Mouse (Mus musculus): ENCODE results near the gene Bag6.

Bag6 gene

DNA sequence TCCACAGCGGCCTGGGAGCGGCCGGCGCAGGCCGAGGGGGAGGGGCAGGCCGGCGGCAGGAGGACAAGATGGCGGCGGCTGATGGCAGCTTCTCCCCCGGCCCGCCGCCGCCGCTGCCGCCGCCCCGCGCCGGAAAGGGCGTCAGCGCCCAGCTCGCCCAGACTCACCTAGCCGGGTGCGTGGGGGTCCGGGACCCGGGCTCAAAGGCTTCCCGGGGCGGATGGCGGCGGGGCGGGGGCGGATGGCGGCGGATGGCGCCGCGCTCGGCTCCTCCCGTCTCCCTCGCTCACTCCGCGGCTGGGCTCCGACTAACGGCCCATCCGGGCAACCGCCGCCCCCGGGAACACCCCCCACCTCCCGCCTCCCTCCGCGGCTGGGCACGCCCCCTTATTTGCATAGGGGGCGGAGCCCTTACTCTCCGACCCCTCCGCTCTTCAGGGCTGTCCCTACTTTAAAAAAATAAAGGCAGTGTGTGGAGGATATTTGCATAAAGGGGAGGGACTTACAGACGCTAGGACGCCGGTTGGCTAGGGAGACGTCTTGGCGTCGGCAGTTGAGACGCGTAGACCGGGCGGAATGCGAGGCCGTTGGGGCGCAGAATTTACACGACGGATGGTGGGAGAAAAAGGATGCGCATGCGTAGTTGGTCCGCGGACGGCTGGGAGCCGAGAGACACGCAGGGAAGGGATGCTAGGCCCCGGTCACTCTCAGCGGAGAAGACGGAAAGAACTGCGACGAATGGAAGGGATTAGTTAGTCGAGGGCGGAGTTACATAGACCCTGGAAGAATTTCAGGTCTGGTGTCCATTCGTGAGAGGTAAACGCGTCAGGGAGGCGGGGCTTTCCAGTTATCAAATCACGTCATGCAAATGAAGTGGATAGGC, 29.8 kb downstream of the Bag6 start, which contains the start of gene Prrc2a:
Gene Prrc2a (minus strand): TSS at position 330 of the 883 bp plus-strand sequence.
- peak; percentile 83 for ATAC-seq (ENCODE audit: insufficient number of reproducible peaks, low FRiP score, low TSS enrichment)

DNA sequence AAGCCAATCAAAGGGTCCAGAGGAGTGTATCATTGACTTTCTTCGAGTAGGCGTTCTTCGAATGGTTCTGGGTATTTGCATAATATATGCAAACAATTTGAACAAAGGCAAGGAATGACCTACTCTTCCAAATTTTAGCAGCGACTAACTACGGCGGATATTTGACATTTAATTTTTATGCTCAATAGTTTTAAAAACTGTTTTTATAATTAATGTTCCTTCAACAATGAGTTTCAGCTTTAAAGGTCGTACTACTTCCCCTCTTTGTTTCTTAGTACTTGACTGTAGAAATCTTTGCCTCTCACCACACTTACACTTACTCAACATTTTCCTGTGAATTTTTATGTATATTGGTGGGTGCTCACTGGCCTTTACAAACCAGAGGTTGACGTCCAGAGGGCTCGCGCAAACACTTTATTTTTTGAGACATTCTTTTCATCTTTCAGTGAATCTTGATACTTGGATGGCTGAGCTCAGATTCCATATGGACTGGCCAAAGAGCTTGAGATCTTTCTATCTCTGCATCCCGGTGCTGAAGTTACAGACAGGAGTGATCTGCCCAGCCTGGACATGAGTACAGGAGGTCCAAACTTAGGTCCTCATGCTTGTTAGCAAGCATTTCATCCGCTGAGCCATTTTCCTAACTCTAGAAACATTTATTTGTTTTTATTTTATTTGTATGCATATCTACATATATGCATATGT, 30.6 kb downstream of the Bag6 start:
- ATAC-seq (ENCODE audit: insufficient number of reproducible peaks, low FRiP score, low TSS enrichment): no peak

DNA sequence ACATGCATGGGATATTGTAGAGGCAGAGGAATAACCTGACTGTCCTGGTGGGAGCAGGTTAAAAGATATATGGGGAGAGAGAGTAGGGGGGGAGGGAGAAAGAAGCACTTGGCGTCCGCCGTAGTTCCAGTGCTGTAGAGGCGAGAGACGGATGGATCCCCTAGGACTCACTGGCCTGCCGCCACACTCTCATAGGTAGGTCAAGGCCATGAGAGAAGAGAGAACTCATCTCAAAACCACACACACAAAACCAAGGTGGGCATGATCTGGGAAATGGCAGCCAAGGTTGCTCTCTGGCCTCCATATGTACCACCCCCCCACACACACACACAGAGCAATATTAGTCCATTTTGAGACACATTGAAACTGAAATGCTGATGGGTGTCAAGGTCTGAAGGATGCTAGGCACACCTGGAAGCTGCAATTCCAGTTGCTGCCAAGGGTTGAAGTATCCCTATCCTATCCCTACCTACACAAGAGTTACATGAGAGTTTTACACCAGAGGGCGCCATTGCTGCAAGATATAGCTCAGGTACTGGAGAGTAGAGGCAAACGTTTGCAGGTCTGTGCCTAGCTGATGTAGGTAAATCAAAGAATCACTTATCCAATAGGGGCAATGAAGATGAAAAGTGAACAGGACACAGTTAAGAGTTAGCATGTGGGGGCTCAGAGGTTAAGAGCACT, 31.5 kb downstream of the Bag6 start:
- no peak for ATAC-seq (ENCODE audit: insufficient number of reproducible peaks, low FRiP score, low TSS enrichment)

DNA sequence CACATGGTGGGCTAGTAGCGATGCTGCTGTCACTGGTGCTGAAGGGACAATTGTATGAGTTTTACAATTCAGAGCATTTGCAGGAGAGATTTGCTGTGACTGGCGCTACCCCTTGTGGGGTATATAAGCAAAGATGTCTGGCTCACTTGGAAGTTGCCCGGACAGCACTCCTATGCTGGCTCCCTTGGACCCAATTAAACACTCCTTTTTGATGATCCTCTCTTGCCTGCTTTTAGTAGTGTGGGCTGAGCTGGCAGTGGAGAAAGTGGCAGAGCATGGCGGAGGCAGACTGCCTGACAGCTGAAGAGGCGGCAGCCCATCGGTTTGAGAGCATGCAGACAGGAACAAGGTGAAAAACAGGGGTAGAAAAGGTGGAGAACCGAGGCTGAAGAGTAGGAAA, 32.8 kb downstream of the Bag6 start:
- ATAC-seq (ENCODE audit: insufficient number of reproducible peaks, low FRiP score, low TSS enrichment): no peak

DNA sequence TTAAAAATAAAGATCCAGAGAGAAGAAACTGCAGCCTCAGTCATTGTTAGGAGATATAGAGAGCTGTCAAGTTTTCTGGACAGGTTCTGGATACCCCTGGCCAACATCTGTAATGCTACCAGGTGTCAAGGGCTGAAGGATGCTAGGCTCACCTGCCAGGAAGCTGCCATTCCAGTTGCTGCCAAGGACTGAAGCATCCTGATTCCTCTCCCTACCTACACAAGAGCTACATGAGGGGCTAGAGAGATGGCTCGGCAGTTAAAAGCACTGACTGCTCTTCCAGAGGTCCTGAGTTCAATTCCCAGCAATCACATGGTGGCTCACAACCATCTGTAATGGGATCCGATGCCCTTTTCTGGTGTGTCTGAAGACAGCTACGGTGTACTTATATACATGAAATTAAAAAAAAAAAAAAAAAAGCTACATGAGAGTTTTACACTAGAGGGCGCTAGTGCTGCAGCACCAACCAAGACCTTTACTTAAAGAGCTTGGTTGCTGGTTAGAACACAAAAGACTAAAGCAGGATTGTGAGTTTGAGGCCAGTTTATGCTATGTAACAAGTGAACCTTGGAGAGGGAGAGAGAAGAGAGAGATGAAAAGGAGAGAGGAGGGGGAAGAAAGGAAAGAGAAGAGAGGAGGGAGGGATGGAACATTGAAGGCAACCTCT, 33.7 kb downstream of the Bag6 start:
- no peak for ATAC-seq (ENCODE audit: insufficient number of reproducible peaks, low FRiP score, low TSS enrichment)

DNA sequence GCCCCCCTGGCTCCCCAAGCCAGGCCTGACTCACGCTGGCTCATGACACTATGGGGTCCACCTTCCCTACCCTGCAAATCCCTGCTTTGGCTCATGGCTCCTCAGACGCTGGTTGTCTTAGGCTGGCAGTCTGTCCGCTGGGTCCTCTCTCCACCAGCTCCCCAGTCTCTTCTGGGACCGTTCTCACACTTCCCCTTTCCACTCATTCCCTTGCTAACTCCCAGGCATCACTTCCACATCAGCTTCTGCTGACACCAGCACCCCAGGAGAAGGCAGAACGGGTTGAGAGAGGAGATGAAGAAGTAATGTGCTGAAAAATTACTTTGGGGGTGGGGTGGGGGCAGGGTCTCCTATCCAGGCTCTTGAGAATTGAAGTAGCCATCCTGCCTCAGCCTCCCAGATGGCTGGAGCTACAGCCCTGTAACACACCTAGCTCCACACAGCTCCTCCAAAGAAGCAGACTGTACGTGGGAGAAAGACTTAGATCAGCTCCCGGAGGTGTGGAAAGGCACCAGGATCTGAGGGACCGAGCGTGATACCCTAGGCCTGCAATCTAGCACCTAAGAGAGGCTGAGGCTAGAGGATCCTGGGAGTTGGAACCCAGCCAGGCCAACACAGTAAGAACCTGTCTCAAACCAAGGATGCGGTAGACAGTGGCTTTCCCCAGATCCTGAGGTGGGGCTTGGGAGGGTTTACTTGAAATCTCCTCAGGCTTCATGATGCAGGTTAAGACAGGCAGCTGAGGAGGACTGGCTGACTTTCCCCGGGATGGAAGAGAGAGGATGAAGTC, 37.7 kb downstream of the Bag6 start:
- no peak for ATAC-seq (ENCODE audit: insufficient number of reproducible peaks, low FRiP score, low TSS enrichment)

DNA sequence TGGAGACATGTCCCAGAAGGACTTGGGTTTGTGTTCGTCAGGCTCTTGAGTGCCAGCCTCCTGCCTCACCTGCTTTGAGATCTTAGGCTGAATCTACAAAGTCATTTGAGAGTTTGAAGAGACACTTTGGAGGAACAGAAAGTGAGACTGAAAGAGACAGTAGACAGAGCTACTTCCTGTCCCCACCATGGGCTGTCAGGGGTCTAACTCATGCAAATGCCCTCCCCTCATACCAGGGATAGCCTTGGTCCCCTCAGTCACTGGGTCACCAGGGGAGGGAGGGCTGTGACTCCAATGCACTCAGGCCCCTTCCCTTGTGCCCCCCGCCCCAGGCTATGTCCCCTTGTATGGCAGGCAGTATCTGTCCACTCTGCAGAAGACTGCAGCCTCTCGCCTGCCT, 38.4 kb downstream of the Bag6 start:
- ATAC-seq (ENCODE audit: insufficient number of reproducible peaks, low FRiP score, low TSS enrichment): no peak

DNA sequence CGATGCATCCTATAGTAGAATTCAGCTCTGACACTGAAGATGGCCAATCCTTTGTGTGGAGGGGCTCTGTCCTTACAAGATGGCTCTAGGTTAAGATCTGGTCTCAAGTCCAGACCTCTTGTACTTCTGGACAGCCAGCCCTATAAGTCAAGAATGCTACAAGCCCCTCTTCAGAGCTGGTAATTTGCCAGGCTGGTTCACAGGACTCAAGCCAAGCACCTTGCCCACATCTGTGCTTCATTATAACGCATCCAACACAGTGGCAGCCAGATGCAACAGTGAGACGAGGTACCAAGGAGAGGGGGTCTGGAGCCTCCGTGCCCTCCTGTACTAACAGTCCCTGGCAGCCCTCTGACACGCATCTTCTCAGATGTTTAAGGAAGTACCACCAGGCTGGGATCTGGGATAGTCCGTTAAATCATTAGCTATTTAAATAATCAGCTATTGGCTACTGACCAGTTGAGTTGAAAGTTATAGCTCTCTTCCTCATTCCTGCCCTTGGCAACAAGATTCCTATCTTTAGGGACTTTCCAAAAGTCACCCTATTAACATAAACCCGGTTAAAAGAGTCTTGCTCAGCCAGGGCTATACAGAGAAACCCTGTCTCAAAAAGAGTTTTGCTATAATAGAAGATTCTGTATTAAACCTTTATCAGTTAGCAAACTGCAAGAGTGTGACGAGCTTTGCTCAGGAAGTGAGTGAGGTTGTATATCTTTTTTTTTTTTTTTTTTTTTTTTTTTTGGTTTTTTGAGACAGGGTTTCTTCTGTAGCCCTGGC, 39.4 kb downstream of the Bag6 start:
- ATAC-seq (ENCODE audit: insufficient number of reproducible peaks, low FRiP score, low TSS enrichment): no peak

DNA sequence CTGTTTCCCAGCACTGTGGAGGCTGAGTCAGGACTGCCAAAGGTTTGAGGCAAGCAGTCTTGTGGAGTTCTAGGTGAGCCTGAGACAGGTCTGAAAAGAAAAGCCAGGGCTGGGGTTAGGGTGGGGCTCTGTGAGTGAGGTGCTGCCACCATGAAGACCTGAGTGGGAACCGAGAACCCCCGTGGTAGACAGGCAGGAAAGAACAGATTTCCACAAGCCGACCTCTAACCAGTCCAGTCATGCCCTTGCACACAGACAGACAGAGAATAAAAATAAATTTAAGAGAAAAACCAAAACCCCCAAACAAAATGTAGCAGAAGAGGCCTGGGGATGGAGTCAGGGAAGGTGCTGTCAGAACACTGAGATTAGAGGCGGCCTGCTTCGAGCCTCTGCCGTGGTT, 40.4 kb downstream of the Bag6 start:
- no peak for ATAC-seq (ENCODE audit: insufficient number of reproducible peaks, low FRiP score, low TSS enrichment)

DNA sequence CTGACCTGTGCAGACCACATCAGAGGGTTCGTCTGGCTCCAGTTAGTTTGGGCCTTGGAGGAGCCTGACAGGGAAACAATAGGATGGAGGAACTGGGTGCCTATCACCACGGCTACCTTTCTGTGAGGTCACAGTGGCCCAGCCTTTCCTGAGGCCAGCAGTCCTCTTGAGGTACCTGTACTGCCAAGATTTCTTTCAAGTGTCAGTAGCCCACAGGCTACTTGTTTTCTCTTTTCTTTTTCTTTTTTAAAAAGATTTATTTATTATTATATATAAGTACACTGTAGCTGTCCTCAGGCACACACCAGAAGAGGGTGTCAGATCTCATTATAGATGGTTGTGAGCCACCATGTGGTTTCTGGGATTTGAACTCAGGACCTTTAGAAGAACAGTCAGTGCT, 41.0 kb downstream of the Bag6 start, which contains the start of gene Aif1:
Gene Aif1 (minus strand): TSS at position 101 of the 400 bp plus-strand sequence.
- no peak for ATAC-seq (ENCODE audit: insufficient number of reproducible peaks, low FRiP score, low TSS enrichment)

DNA sequence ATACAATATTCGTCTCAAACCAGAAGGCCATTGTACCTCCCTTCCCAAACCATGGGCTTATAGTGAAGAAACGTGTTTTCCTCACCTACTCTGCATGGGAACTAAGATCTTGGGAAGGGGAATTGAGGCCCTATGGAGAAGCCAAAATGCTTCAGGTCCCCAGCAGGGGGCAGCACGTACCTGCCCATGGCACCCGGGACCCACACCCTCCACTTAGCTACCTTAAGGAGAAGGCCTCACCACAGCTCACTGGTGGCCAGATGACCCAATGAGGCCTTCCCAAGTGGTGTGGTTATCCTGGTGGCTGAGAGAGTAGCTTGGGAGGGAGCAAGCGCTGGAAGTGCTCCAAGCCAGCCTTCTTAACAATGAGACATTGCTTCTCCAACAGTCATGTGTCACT, 43.5 kb downstream of the Bag6 start:
- ATAC-seq (ENCODE audit: insufficient number of reproducible peaks, low FRiP score, low TSS enrichment): no peak

DNA sequence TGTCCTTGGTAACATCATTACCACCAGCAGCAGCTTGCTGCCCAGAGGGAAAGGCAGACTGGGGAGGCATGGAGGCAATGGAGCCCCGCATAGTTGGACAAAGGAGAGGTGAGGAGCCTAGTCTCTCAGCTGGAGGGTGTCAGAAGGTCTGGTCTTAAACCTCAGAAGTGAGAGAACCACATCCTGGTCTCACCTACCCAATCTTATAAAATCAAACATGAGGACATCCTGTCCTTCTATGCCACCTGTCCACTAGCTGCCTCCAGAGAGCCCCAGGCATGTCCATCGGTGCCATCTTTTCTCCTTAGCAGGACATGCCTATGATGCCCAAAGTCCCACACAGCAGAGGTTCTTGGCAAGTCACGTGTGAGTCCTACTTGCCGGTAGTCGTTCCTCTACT, 45.1 kb downstream of the Bag6 start:
- no peak for ATAC-seq (ENCODE audit: insufficient number of reproducible peaks, low FRiP score, low TSS enrichment)

DNA sequence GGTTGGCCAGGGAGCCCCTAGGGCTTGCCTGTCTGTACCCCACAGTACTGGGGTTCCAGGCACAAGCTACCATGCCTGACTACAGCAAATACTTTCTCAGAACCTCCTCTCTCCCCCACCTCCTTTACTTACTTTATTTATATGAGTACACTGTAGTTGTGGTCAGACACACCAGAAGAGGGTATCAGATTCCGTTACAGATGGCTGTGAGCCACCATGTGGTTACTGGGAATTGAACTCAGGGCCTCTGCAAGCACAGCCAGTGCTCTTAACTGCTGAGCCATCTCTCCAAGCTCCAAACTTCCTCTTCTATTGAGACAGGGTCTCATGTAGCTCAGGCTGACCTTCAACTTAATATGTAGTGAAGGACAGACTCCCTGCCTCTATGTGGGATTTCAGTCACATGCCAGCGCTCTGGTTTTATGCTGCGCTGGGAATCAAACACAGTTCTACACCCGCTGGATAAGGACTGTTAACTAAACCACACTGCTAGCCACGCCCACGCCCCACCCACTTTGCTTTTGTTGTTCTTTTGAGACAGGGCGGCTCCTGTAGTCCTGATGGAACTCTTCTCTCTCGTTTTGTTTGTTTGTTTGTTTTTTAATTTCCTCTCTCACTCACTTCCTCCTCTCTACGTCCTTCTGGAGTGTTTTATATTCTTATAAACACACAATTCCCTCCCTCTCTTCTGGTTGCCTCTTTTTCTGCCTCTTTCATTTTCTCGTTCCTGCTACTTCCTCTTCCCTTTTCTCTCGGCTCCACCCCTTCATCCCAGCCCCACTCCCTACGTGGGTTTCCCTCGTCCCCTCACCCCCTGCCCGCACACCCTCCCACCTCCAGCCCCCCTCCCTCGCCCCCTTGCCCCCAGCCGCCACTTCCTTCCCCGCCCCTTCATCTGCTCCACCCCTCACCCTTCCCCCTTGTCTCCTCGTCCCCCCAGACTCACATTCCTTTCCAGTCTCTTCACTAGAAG, 50.9 kb downstream of the Bag6 start:
- ATAC-seq (ENCODE audit: insufficient number of reproducible peaks, low FRiP score, low TSS enrichment): no peak

DNA sequence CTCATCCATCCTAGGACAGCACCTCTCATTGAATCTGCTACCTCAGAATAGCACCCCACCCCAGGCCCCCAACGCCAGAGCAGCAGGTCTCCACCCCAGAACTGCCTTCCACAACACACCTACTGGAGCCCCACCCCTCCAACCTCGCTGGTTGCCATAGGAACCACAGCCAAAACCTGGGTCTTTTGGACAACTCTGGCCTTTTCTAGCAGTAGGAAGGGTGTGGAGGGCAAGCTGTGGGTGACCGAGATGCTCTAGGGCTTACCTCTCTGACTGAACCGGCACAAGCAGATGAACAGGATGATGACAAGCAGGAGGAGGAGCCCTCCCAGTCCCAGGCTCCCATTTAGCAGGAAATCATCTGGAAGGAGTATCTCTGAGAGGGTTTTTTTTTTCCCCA, 51.7 kb downstream of the Bag6 start:
- no peak for ATAC-seq (ENCODE audit: insufficient number of reproducible peaks, low FRiP score, low TSS enrichment)

DNA sequence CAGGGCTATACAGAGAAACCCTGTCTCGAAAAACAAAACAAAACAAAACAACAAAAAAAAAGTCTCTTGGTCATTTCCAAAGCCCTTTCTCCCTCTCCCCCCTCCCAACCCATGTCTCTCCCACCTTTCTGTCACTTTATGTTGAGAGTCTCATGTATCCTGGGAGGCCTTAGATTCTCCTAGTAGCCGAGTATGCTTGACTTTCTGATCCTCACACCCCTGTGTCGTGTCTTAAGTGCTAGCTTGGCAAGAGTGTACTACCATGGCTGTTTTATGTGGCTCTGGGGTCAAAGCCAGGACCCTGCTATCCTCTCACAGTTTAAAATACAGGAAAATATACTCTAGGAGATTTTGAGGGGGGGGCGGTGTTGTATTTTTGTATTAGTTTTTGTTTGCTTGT, 52.4 kb downstream of the Bag6 start:
- ATAC-seq (ENCODE audit: insufficient number of reproducible peaks, low FRiP score, low TSS enrichment): no peak

DNA sequence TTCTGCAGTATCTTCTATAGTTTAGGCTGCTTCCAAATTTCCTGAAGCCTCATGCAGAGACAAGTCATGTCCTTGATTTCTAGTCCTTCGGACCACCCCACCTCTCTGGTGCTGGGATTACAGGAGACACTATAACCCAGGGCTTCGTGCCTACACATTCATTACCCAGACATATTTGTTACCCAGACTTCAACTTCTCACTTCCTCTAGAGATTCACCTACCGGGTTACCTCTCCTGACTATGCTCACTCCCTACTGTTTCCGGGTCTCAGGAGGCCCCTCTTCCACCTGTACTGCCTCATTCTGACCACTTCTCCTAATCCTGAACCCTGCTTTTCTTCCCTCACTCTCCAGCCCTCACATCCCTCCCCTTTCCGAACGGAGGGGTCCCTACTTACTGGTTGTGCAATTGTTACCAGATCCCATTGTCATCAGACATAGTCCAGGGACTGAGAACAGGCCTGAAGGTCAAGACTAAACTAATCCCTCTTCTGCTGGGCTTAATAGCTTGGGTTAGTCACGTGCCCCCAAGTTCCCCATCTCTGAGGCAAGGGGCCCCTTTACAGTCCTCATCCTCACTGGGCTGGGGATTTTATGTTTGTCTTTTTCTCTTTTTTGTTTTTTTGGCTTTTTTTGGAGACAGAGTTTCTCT, 53.1 kb downstream of the Bag6 start, which contains the start of gene Lst1:
Gene Lst1 (minus strand): TSS at position 481 of the 652 bp plus-strand sequence.
- ATAC-seq (ENCODE audit: insufficient number of reproducible peaks, low FRiP score, low TSS enrichment): no peak

DNA sequence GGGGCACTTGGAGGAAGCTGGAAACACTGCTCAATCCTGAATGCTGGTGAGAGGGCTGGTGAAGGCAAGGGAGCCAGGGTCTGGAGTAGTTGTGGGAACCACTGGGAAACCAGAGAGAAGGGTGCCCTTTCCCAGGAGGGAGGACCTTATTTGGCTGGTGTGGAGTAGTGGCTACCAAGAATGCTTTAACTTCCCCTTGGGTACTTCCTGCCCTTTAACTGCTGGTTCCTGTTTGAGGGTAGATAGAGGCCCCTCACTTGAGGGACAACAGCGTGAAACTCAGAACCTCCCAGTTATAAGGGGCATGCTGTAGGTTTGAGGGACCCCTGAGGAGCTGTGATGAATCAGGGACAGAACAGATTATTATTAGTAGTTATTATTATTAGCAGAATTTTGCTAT, 54.2 kb downstream of the Bag6 start:
- ATAC-seq (ENCODE audit: insufficient number of reproducible peaks, low FRiP score, low TSS enrichment): no peak
